9 mouse cellular contexts compared by ENCODE assay signal in genomic region chrX:11807883-11808262, GRCm38 (mm10).
A peak's percentile ranks its signal among the peaks of the same experiment; 100 is the strongest.
DNase-seq lines count a peak whose midpoint lies in the region; ATAC-seq and TF ChIP-seq lines count a peak whose summit lies in the region.
"Had no signal": no experiment of that assay in that cellular context is flagged by ENCODE, and none has a peak within 500 bp of the region (broad histone marks: within the 10 kb centered on the region; RNA-seq: fewer than 3 reads in every experiment).

No protein-coding gene starts in this region.

- peak overlapping the region; percentile 84 for H3K4me2 ChIP-seq in heart, embryonic 14.5 days (ENCODE audit: low read length)
- H3K4me2 ChIP-seq in heart, embryonic 16.5 days (ENCODE audit: low read depth, low read length), result peak overlapping the region; percentile 81
- H3K4me2 ChIP-seq in liver, postnatal 0 days (ENCODE audit: low read depth, low read length), result peak overlapping the region; percentile 77

- no peaks in the 10 kb centered on the region; the same call in 1 of the 2 replicates for H3K79me2 ChIP-seq in MEL (ENCODE audit: control insufficient read depth, insufficient read depth, low read length, poor library complexity)

- H3K4me3 ChIP-seq in heart, embryonic 14.5 days (ENCODE audit: control insufficient read depth in 1 of 2, insufficient read depth in 1 of 2, low read depth in 1 of 2, low read length in 2 of 2), result peak overlapping the region; percentile 50 to 56
- H3K4me3 ChIP-seq in MEL (ENCODE audit: control insufficient read depth in 1 of 2, insufficient read depth in 1 of 2, low read depth in 2 of 2, low read length in 2 of 2), result peak overlapping the region; percentile 34 to 48; a peak in 3 of 4 replicates
- H3K4me3 ChIP-seq in heart, embryonic 16.5 days (ENCODE audit: low read length), result peak overlapping the region; percentile 56
- H3K4me3 ChIP-seq in liver, postnatal 0 days (ENCODE audit: low read depth, low read length), result peak overlapping the region; percentile 45

- no peak for DNase-seq in heart, adult 8-10 months (ENCODE audit: low spot score)
- DNase-seq in MEL (ENCODE audit: low read depth, low spot score), result peak; percentile 22
- DNase-seq in liver, postnatal 0 days, result no peak
- DNase-seq in adrenal gland, postnatal 14 days, result no peak
- DNase-seq in left cerebral cortex, adult 11 months (ENCODE audit: low spot score), result no peak
- DNase-seq in adrenal gland, postnatal 10 days, result no peak

- no peak for ATAC-seq in heart, embryonic 14.5 days (ENCODE audit: insufficient number of reproducible peaks, insufficient read depth, low FRiP score, low read depth)
- no peak for ATAC-seq in heart, embryonic 16.5 days (replicated peaks; ENCODE audit: extremely low read depth, insufficient read depth, low FRiP score)
- no peak for ATAC-seq in liver, postnatal 0 days
- ATAC-seq: Patski had no signal

- H3K9ac ChIP-seq in heart, embryonic 14.5 days (ENCODE audit: low read length), result peak overlapping the region; percentile 71
- H3K9ac ChIP-seq in MEL (ENCODE audit: control insufficient read depth, low read depth, low read length, poor library complexity, severe bottlenecking), result peak overlapping the region; percentile 49
- peak overlapping the region; percentile 78 for H3K9ac ChIP-seq in heart, embryonic 16.5 days (ENCODE audit: low read length)
- H3K9ac ChIP-seq in liver, postnatal 0 days (replicated peaks), result no peak overlapping the region

- TF ChIP-seq CTCF in MEL (IDR thresholded peaks at IDR 0.05 in 2 of 3, conservative IDR thresholded peaks at IDR 0.05 in 1 of 3; ENCODE audit: control insufficient read depth in 1 of 3, insufficient read depth in 1 of 3, low read depth in 2 of 3, low read length in 3 of 3, poor library complexity in 1 of 3, severe bottlenecking in 1 of 3), result no peak
- TF ChIP-seq CTCF in liver, postnatal 0 days (IDR thresholded peaks at IDR 0.05; ENCODE audit: low read depth), result no peak

- H3K36me3 ChIP-seq in heart, embryonic 14.5 days (ENCODE audit: control insufficient read depth, insufficient read depth, low read length), result no peaks in the 10 kb centered on the region
- peaks cover 0 to 4% of the 10 kb centered on the region in 2 experiments; a peak in 2 of 4 replicates for H3K36me3 ChIP-seq in MEL (ENCODE audit: control insufficient read depth in 1 of 2, insufficient read depth in 2 of 2, low read length in 2 of 2)
- no peaks in the 10 kb centered on the region for H3K36me3 ChIP-seq in heart, embryonic 16.5 days (ENCODE audit: control insufficient read depth, insufficient read depth)
- no peaks in the 10 kb centered on the region for H3K36me3 ChIP-seq in liver, postnatal 0 days (replicated peaks; ENCODE audit: insufficient read depth, low read length)

- no peak for TF ChIP-seq POLR2A in MEL (IDR thresholded peaks at IDR 0.05; ENCODE audit: control insufficient read depth in 1 of 2, insufficient read depth in 1 of 2, low read depth in 1 of 2, low read length in 2 of 2, poor library complexity in 1 of 2)

- 21% methylated on average over 9 of the region's 9 CpGs for WGBS in heart, embryonic 14.5 days
- 9% methylated on average over 9 of the region's 9 CpGs for WGBS in heart, embryonic 16.5 days
- WGBS in liver, postnatal 0 days (ENCODE audit: insufficient replicate concordance), result 20% methylated on average over 9 of the region's 9 CpGs

- peak overlapping the region; percentile 37 to 55 for H3K27ac ChIP-seq in heart, embryonic 14.5 days (replicated peaks in 1 of 2; ENCODE audit: control insufficient read depth in 1 of 2, insufficient read depth in 1 of 2, low read depth in 2 of 2, low read length in 2 of 2)
- H3K27ac ChIP-seq in MEL (ENCODE audit: control insufficient read depth, low read depth, low read length), result no peak overlapping the region
- peak overlapping the region; percentile 71 for H3K27ac ChIP-seq in heart, embryonic 16.5 days (ENCODE audit: low read length)
- H3K27ac ChIP-seq in liver, postnatal 0 days (ENCODE audit: low read depth), result no peak overlapping the region

- TF ChIP-seq RAD21 in MEL (IDR thresholded peaks at IDR 0.05; ENCODE audit: low read depth, low read length), result no peak

- TF ChIP-seq EP300 in MEL (IDR thresholded peaks at IDR 0.05; ENCODE audit: low read depth in 1 of 2, low read length in 2 of 2), result no peak
- TF ChIP-seq EP300 in liver, postnatal 0 days (IDR thresholded peaks at IDR 0.05; ENCODE audit: low read depth), result no peak

- H3K27me3 ChIP-seq in heart, embryonic 14.5 days (ENCODE audit: control insufficient read depth, insufficient read depth, low read length), result peaks cover 11% of the 10 kb centered on the region
- H3K27me3 ChIP-seq in MEL (ENCODE audit: control insufficient read depth in 1 of 2, insufficient read depth in 2 of 2, low read length in 2 of 2), result no peaks in the 10 kb centered on the region; a peak in 2 of 4 replicates
- peaks cover 15% of the 10 kb centered on the region for H3K27me3 ChIP-seq in heart, embryonic 16.5 days (ENCODE audit: control insufficient read depth, insufficient read depth, low read length)
- H3K27me3 ChIP-seq in liver, postnatal 0 days (ENCODE audit: insufficient read depth, low read length), result peaks cover 18% of the 10 kb centered on the region

- peaks cover 10 to 15% of the 10 kb centered on the region in 2 experiments; a peak in 3 of 4 replicates for H3K4me1 ChIP-seq in heart, embryonic 14.5 days (ENCODE audit: control insufficient read depth in 2 of 2, insufficient read depth in 2 of 2, low read length in 2 of 2)
- peaks cover 0 to 9% of the 10 kb centered on the region in 2 experiments; a peak in 1 of 4 replicates for H3K4me1 ChIP-seq in MEL (ENCODE audit: control insufficient read depth in 1 of 2, insufficient read depth in 2 of 2, low read length in 2 of 2)
- peaks cover 9% of the 10 kb centered on the region for H3K4me1 ChIP-seq in heart, embryonic 16.5 days (ENCODE audit: control insufficient read depth, insufficient read depth, low read length)
- no peaks in the 10 kb centered on the region for H3K4me1 ChIP-seq in liver, postnatal 0 days (ENCODE audit: insufficient read depth)

- H3K9me3 ChIP-seq in heart, embryonic 14.5 days (ENCODE audit: control insufficient read depth, low read length), result no peaks in the 10 kb centered on the region
- no peaks in the 10 kb centered on the region for H3K9me3 ChIP-seq in MEL (replicated peaks; ENCODE audit: insufficient read depth, low read length)
- no peaks in the 10 kb centered on the region for H3K9me3 ChIP-seq in heart, embryonic 16.5 days (replicated peaks; ENCODE audit: control insufficient read depth, low read length)
- no peaks in the 10 kb centered on the region for H3K9me3 ChIP-seq in liver, postnatal 0 days (ENCODE audit: low read length)

TF ChIP-seq in MEL, 35 proteins besides CTCF, POLR2A, EP300 and RAD21:
- TF ChIP-seq TCF12 (IDR thresholded peaks at IDR 0.05; ENCODE audit: low read depth, low read length) (no peak), MEF2A (IDR thresholded peaks at IDR 0.05; ENCODE audit: extremely low read depth, insufficient replicate concordance, low read depth, low read length, poor library complexity, severe bottlenecking) (no peak), CHD2 (IDR thresholded peaks at IDR 0.05; ENCODE audit: low read length) (no peak), POLR2AphosphoS2 (IDR thresholded peaks at IDR 0.05; ENCODE audit: low read length) (no peak), TBP (IDR thresholded peaks at IDR 0.05; ENCODE audit: low read depth, low read length) (no peak), SMC3 (IDR thresholded peaks at IDR 0.05; ENCODE audit: low read depth, low read length) (no peak), ELF1 (IDR thresholded peaks at IDR 0.05; ENCODE audit: low read depth, low read length) (no peak), GATA1 (IDR thresholded peaks at IDR 0.05; ENCODE audit: low read depth, low read length) (no peak), RCOR1 (IDR thresholded peaks at IDR 0.05; ENCODE audit: low read depth, low read length) (no peak), MYC (IDR thresholded peaks at IDR 0.05; ENCODE audit: low read depth, low read length) (no peak), USF2 (IDR thresholded peaks at IDR 0.05; ENCODE audit: borderline replicate concordance in 1 of 2, insufficient read depth in 1 of 2, low read depth in 1 of 2, low read length in 2 of 2) (no peak), JUND (IDR thresholded peaks at IDR 0.05; ENCODE audit: low read depth, low read length) (no peak), ZKSCAN1 (IDR thresholded peaks at IDR 0.05; ENCODE audit: low read depth, low read length) (no peak), MAX (IDR thresholded peaks at IDR 0.05; ENCODE audit: low read length) (no peak), CHD1 (IDR thresholded peaks at IDR 0.05; ENCODE audit: low read depth, low read length) (no peak), MXI1 (IDR thresholded peaks at IDR 0.05; ENCODE audit: low read depth, low read length) (no peak), MYB (IDR thresholded peaks at IDR 0.05; ENCODE audit: low read depth, low read length) (no peak), USF1 (IDR thresholded peaks at IDR 0.05; ENCODE audit: low read depth, low read length) (no peak), ZMIZ1 (IDR thresholded peaks at IDR 0.05; ENCODE audit: low read depth, low read length) (no peak), UBTF (IDR thresholded peaks at IDR 0.05; ENCODE audit: borderline replicate concordance, insufficient read depth, low read depth, low read length) (no peak)

Comparison
In these comparisons a context has a peak if more than half of its experiments do, and no peak if none do; other contexts are left out.
1. H3K27ac ChIP-seq: peak in heart, embryonic 14.5 days (2 of 2) and heart, embryonic 16.5 days (single experiment); none in MEL (single experiment) and liver, postnatal 0 days (single experiment).
2. Peak in every context shown above with its lines, with median percentiles within 50 percentile points of each other: H3K4me2 ChIP-seq and H3K4me3 ChIP-seq.